Mouse (Mus musculus): ENCODE measurements at regions not wholly inside any gene's neighbourhood (a gene's known extent, or its start where the extent isn't known, plus 50 kb on each side); places are given as distances from the start of the nearest gene placed in this dataset.

DNA sequence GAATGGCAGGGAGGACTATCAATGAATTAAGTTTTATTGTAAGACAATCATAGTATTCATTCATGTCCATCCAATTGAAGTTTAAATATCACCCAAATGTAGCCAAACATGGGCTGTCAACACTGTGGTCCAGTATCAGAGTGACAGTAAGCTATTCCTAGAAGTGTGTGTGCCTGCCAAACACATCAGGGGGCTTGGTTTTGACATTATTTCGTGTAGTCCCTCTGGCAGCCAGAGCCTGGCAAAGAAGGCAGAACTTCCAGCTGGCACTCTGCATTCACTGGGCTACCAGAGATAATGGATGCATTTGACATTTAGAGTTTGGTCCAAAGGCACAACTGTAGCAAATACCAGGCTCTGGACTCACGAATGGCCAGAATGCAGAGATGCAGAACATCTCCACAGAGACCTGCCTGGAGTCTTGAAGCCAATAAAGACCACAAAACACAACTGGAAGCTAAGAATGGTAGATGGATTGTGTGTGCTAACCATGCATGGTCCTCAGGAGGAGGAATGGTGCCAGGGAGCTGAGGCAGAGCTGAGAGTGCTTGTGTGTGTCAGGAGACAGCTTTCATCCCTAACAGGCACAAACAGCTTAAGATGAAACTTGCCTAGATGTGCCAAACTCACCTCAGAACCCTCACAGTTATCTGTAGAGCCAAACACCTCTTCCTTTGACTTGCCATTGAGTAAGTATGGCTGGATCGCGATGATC, 210.9 kb downstream of the Lrig3 start:
- H3K4me1 ChIP-seq (ENCODE audit: control insufficient read depth, insufficient read depth, low read length) = no peaks in the 10 kb centered on the region
- TF ChIP-seq CTCF (IDR thresholded peaks at IDR 0.05; ENCODE audit: low read depth, low read length) (no peak), POLR2A (IDR thresholded peaks at IDR 0.05; ENCODE audit: extremely low read depth, insufficient read depth, low read length) (no peak)
- 75% methylated on average over 4 of the region's 4 CpGs for WGBS
- no peaks in the 10 kb centered on the region for H3K36me3 ChIP-seq (ENCODE audit: control insufficient read depth, insufficient read depth, low read length)
- H3K27me3 ChIP-seq (ENCODE audit: control insufficient read depth, insufficient read depth, low read length) = no peaks in the 10 kb centered on the region
- no peak overlapping the region for H3K9ac ChIP-seq (ENCODE audit: low read depth, low read length)
- no peak overlapping the region for H3K4me3 ChIP-seq (ENCODE audit: insufficient read depth, low read depth, low read length)
- H3K79me2 ChIP-seq (ENCODE audit: control insufficient read depth, insufficient read depth, low read length) = no peaks in the 10 kb centered on the region
- no peak overlapping the region for H3K27ac ChIP-seq (replicated peaks; ENCODE audit: insufficient read depth, low read depth, low read length)
- no peak for DNase-seq (ENCODE audit: extremely low read depth, low read depth, low spot score)

DNA sequence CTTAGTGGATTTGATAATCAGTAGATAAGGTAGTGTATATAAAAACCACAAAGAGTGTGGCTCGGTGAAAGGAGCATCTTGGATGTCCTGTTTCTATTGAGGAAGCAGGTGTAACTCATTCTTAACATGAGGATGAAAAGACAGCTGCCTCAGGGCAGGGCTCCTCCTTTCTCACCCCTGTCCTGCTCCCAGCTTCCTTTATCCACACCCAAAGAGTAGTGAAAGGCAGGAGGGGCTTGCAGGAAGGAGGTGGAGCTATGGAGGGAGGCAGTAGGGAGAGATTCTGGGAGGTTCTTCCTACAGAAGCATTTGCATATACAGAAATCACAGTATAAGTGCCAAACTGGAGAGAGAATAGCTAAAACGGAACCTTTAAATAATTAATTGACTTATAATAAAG, 216.4 kb downstream of the Lrig3 start:
- H3K4me3 ChIP-seq (ENCODE audit: insufficient read depth, low read depth, low read length) = no peak overlapping the region
- no peak overlapping the region for H3K9ac ChIP-seq (ENCODE audit: low read depth, low read length)
- no peaks in the 10 kb centered on the region for H3K79me2 ChIP-seq (ENCODE audit: control insufficient read depth, insufficient read depth, low read length)
- TF ChIP-seq POLR2A (IDR thresholded peaks at IDR 0.05; ENCODE audit: extremely low read depth, insufficient read depth, low read length) = no peak
- TF ChIP-seq CTCF (IDR thresholded peaks at IDR 0.05; ENCODE audit: low read depth, low read length) = no peak
- no peaks in the 10 kb centered on the region for H3K27me3 ChIP-seq (ENCODE audit: control insufficient read depth, insufficient read depth, low read length)
- DNase-seq (ENCODE audit: extremely low read depth, low read depth, low spot score) = no peak
- no peaks in the 10 kb centered on the region for H3K36me3 ChIP-seq (ENCODE audit: control insufficient read depth, insufficient read depth, low read length)
- 80% methylated on average over 2 of the region's 2 CpGs for WGBS
- H3K27ac ChIP-seq (replicated peaks; ENCODE audit: insufficient read depth, low read depth, low read length) = no peak overlapping the region
- no peaks in the 10 kb centered on the region for H3K4me1 ChIP-seq (ENCODE audit: control insufficient read depth, insufficient read depth, low read length)

DNA sequence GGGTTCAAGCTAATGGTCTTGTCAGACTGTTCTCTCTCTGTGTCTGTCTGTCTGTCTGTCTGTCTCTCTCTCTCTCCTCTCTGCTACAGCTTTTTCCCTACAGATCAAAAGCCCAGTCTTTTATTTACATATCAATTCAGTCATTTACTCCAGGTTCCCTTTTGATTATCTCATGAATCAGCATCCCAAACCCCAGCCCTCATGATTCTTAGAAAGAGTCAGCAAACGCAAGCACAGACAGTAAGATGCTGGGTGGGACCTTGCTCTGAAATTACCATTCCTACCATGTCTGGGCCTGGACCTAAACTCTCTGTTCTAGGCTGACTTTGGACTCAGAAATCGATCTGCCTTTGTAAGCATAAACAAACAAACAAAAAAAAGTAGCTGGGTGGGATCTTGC, 218.0 kb downstream of the Lrig3 start:
- TF ChIP-seq POLR2A (IDR thresholded peaks at IDR 0.05; ENCODE audit: extremely low read depth, insufficient read depth, low read length) (no peak), CTCF (IDR thresholded peaks at IDR 0.05; ENCODE audit: low read depth, low read length) (no peak)
- DNase-seq (ENCODE audit: extremely low read depth, low read depth, low spot score) = no peak
- no peaks in the 10 kb centered on the region for H3K79me2 ChIP-seq (ENCODE audit: control insufficient read depth, insufficient read depth, low read length)
- no peaks in the 10 kb centered on the region for H3K4me1 ChIP-seq (ENCODE audit: control insufficient read depth, insufficient read depth, low read length)
- no peak overlapping the region for H3K27ac ChIP-seq (replicated peaks; ENCODE audit: insufficient read depth, low read depth, low read length)
- H3K27me3 ChIP-seq (ENCODE audit: control insufficient read depth, insufficient read depth, low read length) = no peaks in the 10 kb centered on the region
- no peaks in the 10 kb centered on the region for H3K36me3 ChIP-seq (ENCODE audit: control insufficient read depth, insufficient read depth, low read length)
- H3K9ac ChIP-seq (ENCODE audit: low read depth, low read length) = no peak overlapping the region
- no peak overlapping the region for H3K4me3 ChIP-seq (ENCODE audit: insufficient read depth, low read depth, low read length)
- WGBS = 51% methylated on average over 2 of the region's 2 CpGs

DNA sequence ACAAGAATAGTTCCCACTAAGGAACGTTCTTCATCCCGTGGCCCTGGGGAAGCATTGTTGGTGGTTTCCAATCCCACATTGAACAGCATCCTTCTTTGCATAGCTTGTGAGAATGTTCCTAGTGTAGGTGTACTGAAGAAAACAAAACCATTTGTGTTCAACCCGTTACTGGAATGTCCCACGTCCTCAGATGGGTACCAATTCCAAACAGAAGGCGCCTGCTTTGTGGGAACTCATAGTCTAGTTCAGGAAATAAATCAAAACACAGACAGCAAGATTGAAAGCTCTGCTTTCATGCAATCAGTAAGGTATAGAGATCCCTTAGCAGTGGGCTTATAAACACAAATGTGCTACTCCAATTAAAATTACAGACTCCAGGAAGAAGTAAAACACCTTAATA, 219.4 kb downstream of the Lrig3 start:
- WGBS = 87% methylated on average over 5 of the region's 5 CpGs
- no peaks in the 10 kb centered on the region for H3K4me1 ChIP-seq (ENCODE audit: control insufficient read depth, insufficient read depth, low read length)

DNA sequence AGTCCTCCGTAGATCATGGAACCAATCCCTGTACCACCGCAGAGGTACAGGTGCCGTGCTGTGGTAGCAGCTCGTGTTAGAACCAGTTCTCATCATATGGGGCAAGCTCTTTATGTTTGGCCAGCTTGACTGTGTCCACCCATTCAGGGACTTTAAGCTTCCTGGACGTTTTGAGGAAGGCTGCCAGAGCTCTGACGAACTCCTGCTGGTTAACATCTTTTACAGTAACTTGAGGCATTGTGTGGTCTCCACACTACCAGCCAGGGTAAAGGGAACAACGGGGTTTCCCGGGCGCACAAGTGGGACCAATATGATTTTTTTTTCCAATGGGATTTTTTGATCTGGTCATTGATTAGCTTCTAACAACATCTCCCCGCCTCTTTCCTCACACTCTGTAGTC, 220.1 kb downstream of the Lrig3 start:
- no peak for TF ChIP-seq POLR2A (IDR thresholded peaks at IDR 0.05; ENCODE audit: extremely low read depth, insufficient read depth, low read length)
- no peak for TF ChIP-seq CTCF (IDR thresholded peaks at IDR 0.05; ENCODE audit: low read depth, low read length)
- 88% methylated on average over 10 of the region's 10 CpGs for WGBS
- no peak overlapping the region for H3K4me3 ChIP-seq (ENCODE audit: insufficient read depth, low read depth, low read length)

More for the DNA sequence above, 219.4 kb downstream of the Lrig3 start:
- H3K36me3 ChIP-seq (ENCODE audit: control insufficient read depth, insufficient read depth, low read length) = no peaks in the 10 kb centered on the region
- no peak for DNase-seq (ENCODE audit: extremely low read depth, low read depth, low spot score)
- no peak overlapping the region for H3K9ac ChIP-seq (ENCODE audit: low read depth, low read length)
- H3K79me2 ChIP-seq (ENCODE audit: control insufficient read depth, insufficient read depth, low read length) = no peaks in the 10 kb centered on the region
- H3K4me3 ChIP-seq (ENCODE audit: insufficient read depth, low read depth, low read length) = no peak overlapping the region
- TF ChIP-seq CTCF (IDR thresholded peaks at IDR 0.05; ENCODE audit: low read depth, low read length) (no peak), POLR2A (IDR thresholded peaks at IDR 0.05; ENCODE audit: extremely low read depth, insufficient read depth, low read length) (no peak)
- no peaks in the 10 kb centered on the region for H3K27me3 ChIP-seq (ENCODE audit: control insufficient read depth, insufficient read depth, low read length)
- no peak overlapping the region for H3K27ac ChIP-seq (replicated peaks; ENCODE audit: insufficient read depth, low read depth, low read length)

DNA sequence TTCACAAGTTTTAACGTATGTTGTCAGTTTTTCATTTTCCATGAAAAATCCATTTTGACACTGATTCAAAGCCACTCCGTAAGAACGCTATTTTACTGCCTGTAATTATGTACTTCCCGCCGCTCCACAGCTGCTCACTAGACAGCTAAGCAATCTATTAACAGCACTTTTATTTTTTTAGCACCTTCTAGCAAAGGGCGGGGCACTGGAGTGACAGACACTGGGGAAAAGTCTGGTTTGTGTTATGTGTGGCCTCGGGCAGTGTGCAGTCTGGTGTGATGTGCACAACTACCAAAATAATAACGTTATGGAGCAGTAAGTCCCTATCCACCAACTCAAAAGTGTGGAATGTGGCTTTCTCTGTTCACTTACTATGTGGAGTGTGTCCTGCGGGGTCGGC, 223.0 kb downstream of the Lrig3 start:
- TF ChIP-seq POLR2A (IDR thresholded peaks at IDR 0.05; ENCODE audit: extremely low read depth, insufficient read depth, low read length) (no peak), CTCF (IDR thresholded peaks at IDR 0.05; ENCODE audit: low read depth, low read length) (no peak)
- 89% methylated on average over 10 of the region's 10 CpGs for WGBS

More for the DNA sequence above, 220.1 kb downstream of the Lrig3 start:
- Histone ChIP-seq H3K4me1 (ENCODE audit: control insufficient read depth, insufficient read depth, low read length) (no peaks in the 10 kb centered on the region), H3K27ac (replicated peaks; ENCODE audit: insufficient read depth, low read depth, low read length) (no peak overlapping the region), H3K36me3 (ENCODE audit: control insufficient read depth, insufficient read depth, low read length) (no peaks in the 10 kb centered on the region), H3K79me2 (ENCODE audit: control insufficient read depth, insufficient read depth, low read length) (no peaks in the 10 kb centered on the region), H3K27me3 (ENCODE audit: control insufficient read depth, insufficient read depth, low read length) (no peaks in the 10 kb centered on the region), H3K9ac (ENCODE audit: low read depth, low read length) (no peak overlapping the region)
- DNase-seq (ENCODE audit: extremely low read depth, low read depth, low spot score) = no peak

More for the DNA sequence above, 223.0 kb downstream of the Lrig3 start:
- H3K79me2 ChIP-seq (ENCODE audit: control insufficient read depth, insufficient read depth, low read length) = no peaks in the 10 kb centered on the region
- no peaks in the 10 kb centered on the region for H3K36me3 ChIP-seq (ENCODE audit: control insufficient read depth, insufficient read depth, low read length)
- no peak for DNase-seq (ENCODE audit: extremely low read depth, low read depth, low spot score)
- H3K9ac ChIP-seq (ENCODE audit: low read depth, low read length) = no peak overlapping the region
- H3K4me3 ChIP-seq (ENCODE audit: insufficient read depth, low read depth, low read length) = no peak overlapping the region
- H3K27me3 ChIP-seq (ENCODE audit: control insufficient read depth, insufficient read depth, low read length) = no peaks in the 10 kb centered on the region
- no peak overlapping the region for H3K27ac ChIP-seq (replicated peaks; ENCODE audit: insufficient read depth, low read depth, low read length)
- H3K4me1 ChIP-seq (ENCODE audit: control insufficient read depth, insufficient read depth, low read length) = no peaks in the 10 kb centered on the region
